ENCODE assay signal across 20 mouse cellular contexts in the genomic region with DNA sequence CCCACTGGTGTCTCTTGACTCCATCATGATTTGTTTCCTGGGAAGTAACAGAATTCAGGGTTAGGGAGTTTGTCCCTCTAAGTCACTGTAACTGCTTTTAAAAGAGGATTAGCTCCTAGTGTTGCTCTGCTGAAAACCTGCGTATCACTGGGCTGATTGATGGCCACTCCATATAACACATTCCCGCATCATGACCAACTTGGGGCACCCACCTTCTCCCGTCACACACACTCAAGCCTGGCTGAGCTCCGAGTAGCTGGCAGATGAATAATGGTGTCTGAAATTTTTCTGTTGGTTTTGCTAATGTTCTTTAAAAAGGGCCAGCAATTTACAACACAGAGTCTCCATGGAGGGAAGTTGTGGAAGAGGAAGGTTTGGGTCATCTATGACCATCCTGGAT. TPM values are rescaled to one million over a fixed set of nuclear protein-coding genes. Genes with fewer than 3 reads are reported as not detected.
DNase-seq lines count a peak whose midpoint lies in the region; ATAC-seq and TF ChIP-seq lines count a peak whose summit lies in the region.
"Had no signal": no experiment of that assay in that cellular context is flagged by ENCODE, and none has a peak within 500 bp of the region (broad histone marks: within the 10 kb centered on the region; RNA-seq: fewer than 3 reads in every experiment).

No protein-coding gene starts in this region.

- H3K27ac ChIP-seq in heart, embryonic 14.5 days (replicated peaks in 1 of 2; ENCODE audit: control insufficient read depth in 1 of 2, insufficient read depth in 1 of 2, low read depth in 2 of 2, low read length in 2 of 2), result peak overlapping the region; percentile 81 to 89
- H3K27ac ChIP-seq in lung, postnatal 0 days (ENCODE audit: low read length), result peak overlapping the region; percentile 27; the same call in 1 of the 2 replicates
- peak overlapping the region; percentile 72; the same call in 1 of the 2 replicates for H3K27ac ChIP-seq in intestine, embryonic 16.5 days (ENCODE audit: low read length)
- H3K27ac ChIP-seq in kidney, embryonic 16.5 days (ENCODE audit: low read length), result no peak overlapping the region
- H3K27ac ChIP-seq: embryonic facial prominence, embryonic 10.5 days; forebrain, embryonic 12.5 days; gastrocnemius, adult 2 months; hindbrain, embryonic 15.5 days; left cerebral cortex, adult 2 months had no signal

- H3K9me3 ChIP-seq in heart, embryonic 14.5 days (ENCODE audit: control insufficient read depth, low read length), result no peaks in the 10 kb centered on the region
- no peaks in the 10 kb centered on the region for H3K9me3 ChIP-seq in lung, postnatal 0 days (ENCODE audit: low read length)
- H3K9me3 ChIP-seq in intestine, embryonic 16.5 days (ENCODE audit: control insufficient read depth, low read length), result no peaks in the 10 kb centered on the region
- no peaks in the 10 kb centered on the region for H3K9me3 ChIP-seq in kidney, embryonic 16.5 days (ENCODE audit: low read length)
- H3K9me3 ChIP-seq: embryonic facial prominence, embryonic 10.5 days; forebrain, embryonic 12.5 days; hindbrain, embryonic 15.5 days had no signal

- H3K9ac ChIP-seq in heart, embryonic 14.5 days (ENCODE audit: low read length), result no peak overlapping the region; the same call in 1 of the 2 replicates
- H3K9ac ChIP-seq in lung, postnatal 0 days (replicated peaks; ENCODE audit: low read depth), result no peak overlapping the region
- H3K9ac ChIP-seq in intestine, embryonic 16.5 days (ENCODE audit: low read depth, low read length), result no peak overlapping the region
- no peak overlapping the region for H3K9ac ChIP-seq in kidney, embryonic 16.5 days (replicated peaks; ENCODE audit: low read length)
- H3K9ac ChIP-seq: forebrain, embryonic 12.5 days; hindbrain, embryonic 15.5 days had no signal

- 44% methylated on average over 4 of the region's 4 CpGs for WGBS in heart, embryonic 14.5 days
- 74% methylated on average over 4 of the region's 4 CpGs for WGBS in lung, postnatal 0 days
- 69% methylated on average over 4 of the region's 4 CpGs for WGBS in intestine, embryonic 16.5 days
- 80% methylated on average over 4 of the region's 4 CpGs for WGBS in kidney, embryonic 16.5 days

- no peak for TF ChIP-seq EP300 in lung, postnatal 0 days (IDR thresholded peaks at IDR 0.05)

- no peak for ATAC-seq in heart, embryonic 14.5 days (ENCODE audit: insufficient number of reproducible peaks, insufficient read depth, low FRiP score, low read depth)
- no peak for ATAC-seq in lung, postnatal 0 days
- ATAC-seq in intestine, embryonic 16.5 days, result no peak
- no peak for ATAC-seq in kidney, embryonic 16.5 days (ENCODE audit: low FRiP score, low TSS enrichment)
- ATAC-seq: activated CD4-positive, CD25-positive, alpha-beta regulatory T cell, adult 4 months; midbrain, embryonic 16.5 days; Patski had no signal

- no peaks in the 10 kb centered on the region for H3K27me3 ChIP-seq in heart, embryonic 14.5 days (ENCODE audit: control insufficient read depth, insufficient read depth, low read length)
- H3K27me3 ChIP-seq in lung, postnatal 0 days (replicated peaks; ENCODE audit: insufficient read depth, low read length), result no peaks in the 10 kb centered on the region
- no peaks in the 10 kb centered on the region for H3K27me3 ChIP-seq in intestine, embryonic 16.5 days (replicated peaks; ENCODE audit: control insufficient read depth, insufficient read depth, low read length)
- no peaks in the 10 kb centered on the region for H3K27me3 ChIP-seq in kidney, embryonic 16.5 days (ENCODE audit: insufficient read depth, low read length)
- H3K27me3 ChIP-seq: forebrain, embryonic 12.5 days; hindbrain, embryonic 15.5 days; Patski had no signal

- TF ChIP-seq CTCF in lung, postnatal 0 days (IDR thresholded peaks at IDR 0.05), result no peak

- H3K4me3 ChIP-seq in heart, embryonic 14.5 days (ENCODE audit: control insufficient read depth in 1 of 2, insufficient read depth in 1 of 2, low read depth in 1 of 2, low read length in 2 of 2), result no peak overlapping the region
- H3K4me3 ChIP-seq in lung, postnatal 0 days (ENCODE audit: low read depth, low read length), result no peak overlapping the region
- no peak overlapping the region for H3K4me3 ChIP-seq in intestine, embryonic 16.5 days (ENCODE audit: low read length)
- no peak overlapping the region for H3K4me3 ChIP-seq in kidney, embryonic 16.5 days (ENCODE audit: low read length)
- H3K4me3 ChIP-seq: embryonic facial prominence, embryonic 10.5 days; forebrain, embryonic 12.5 days; gastrocnemius, adult 2 months; hindbrain, embryonic 15.5 days; left cerebral cortex, adult 2 months had no signal

- peak overlapping the region; percentile 36 for H3K4me2 ChIP-seq in heart, embryonic 14.5 days (ENCODE audit: low read length)
- H3K4me2 ChIP-seq in lung, postnatal 0 days (replicated peaks; ENCODE audit: low read depth, low read length), result no peak overlapping the region
- no peak overlapping the region for H3K4me2 ChIP-seq in intestine, embryonic 16.5 days (ENCODE audit: low read depth, low read length)
- no peak overlapping the region for H3K4me2 ChIP-seq in kidney, embryonic 16.5 days (replicated peaks; ENCODE audit: low read depth, low read length)
- H3K4me2 ChIP-seq: forebrain, embryonic 12.5 days; hindbrain, embryonic 15.5 days had no signal

- no peak for DNase-seq in heart, adult 18-20 months
- no peak for DNase-seq in lung, postnatal 0 days (ENCODE audit: low spot score)
- DNase-seq in lung, adult 18-20 months, result no peak
- no peak for DNase-seq in layer of hippocampus, adult 9-10 months (ENCODE audit: low spot score)
- DNase-seq: adrenal gland, postnatal 10 days; cerebellum, adult 9-10 months; gastrocnemius, adult 2 months; kidney, adult 18-20 months; kidney, postnatal 10 days; left cerebral cortex, postnatal 4 days had no signal

- peaks cover 48 to 93% of the 10 kb centered on the region in 2 experiments for H3K4me1 ChIP-seq in heart, embryonic 14.5 days (ENCODE audit: control insufficient read depth in 2 of 2, insufficient read depth in 2 of 2, low read length in 2 of 2)
- peaks cover 27% of the 10 kb centered on the region; the same call in 1 of the 2 replicates for H3K4me1 ChIP-seq in lung, postnatal 0 days (ENCODE audit: insufficient read depth, low read depth, low read length)
- H3K4me1 ChIP-seq in intestine, embryonic 16.5 days (ENCODE audit: control insufficient read depth, insufficient read depth, low read length), result peaks cover 40% of the 10 kb centered on the region
- H3K4me1 ChIP-seq in kidney, embryonic 16.5 days (ENCODE audit: insufficient read depth, low read length), result peaks cover 69% of the 10 kb centered on the region
- H3K4me1 ChIP-seq: forebrain, embryonic 12.5 days; hindbrain, embryonic 15.5 days had no signal

- H3K36me3 ChIP-seq in heart, embryonic 14.5 days (ENCODE audit: control insufficient read depth, insufficient read depth, low read length), result peaks cover 15% of the 10 kb centered on the region; the same call in 1 of the 2 replicates
- no peaks in the 10 kb centered on the region for H3K36me3 ChIP-seq in lung, postnatal 0 days (ENCODE audit: insufficient read depth, low read length)
- no peaks in the 10 kb centered on the region for H3K36me3 ChIP-seq in intestine, embryonic 16.5 days (ENCODE audit: control insufficient read depth, insufficient read depth, low read length)
- H3K36me3 ChIP-seq in kidney, embryonic 16.5 days (ENCODE audit: insufficient read depth, low read length), result no peaks in the 10 kb centered on the region
- H3K36me3 ChIP-seq: embryonic facial prominence, embryonic 10.5 days; forebrain, embryonic 12.5 days; hindbrain, embryonic 15.5 days had no signal

RNA-seq across cellular contexts. Expression of gene Creb3l2, which starts 41.8 kb away (rescaled TPM):
- polyA plus RNA-seq in heart, embryonic 14.5 days (2014; fragmentation: Nextera tagmentation; extraction: Ambion mirVana), result 36.8 and 39.9 TPM in 2 replicates
- 10 to 100 TPM; 23.2 to 24.1 TPM for total RNA-seq in heart, adult 18-20 months (2021)
- 23.6 and 23.8 TPM in 2 replicates for polyA plus RNA-seq in lung, postnatal 0 days (2015; fragmentation: Nextera tagmentation; extraction: Ambion mirVana)
- polyA plus RNA-seq in intestine, embryonic 16.5 days (2015; fragmentation: Nextera tagmentation; extraction: Ambion mirVana), result 13.4 and 13.9 TPM in 2 replicates
- 31.7 and 34.9 TPM in 2 replicates for polyA plus RNA-seq in kidney, embryonic 16.5 days (2015; fragmentation: Nextera tagmentation; extraction: Ambion mirVana)
